Mouse (Mus musculus): Measurements from ENCODE around the gene Gm42417. TPM values are rescaled to one million over a fixed set of nuclear protein-coding genes. Genes with fewer than 3 reads are reported as not detected.

Gm42417 gene
- polyA plus RNA-seq, 1 experiment = not detected

- 93% methylated on average over 6 of the region's 6 CpGs for WGBS
Observed at GRCm38 (mm10) chr1:36533546-36533945, 5.7 kb downstream of the Gm42417 start.

GRCm38 (mm10) chr1:36531461-36531860, 7.8 kb downstream of the Gm42417 start:
- DNase-seq (ENCODE audit: low read depth in 1 of 2, low spot score in 2 of 2) = no peak
- Histone ChIP-seq H3K36me3 (ENCODE audit: control insufficient read depth, insufficient read depth, low read length) (peaks cover 10% of the 10 kb centered on the region), H3K4me3 (ENCODE audit: extremely low read depth, insufficient read depth, insufficient read length) (no peak overlapping the region), H3K27ac (ENCODE audit: insufficient read depth, low read length) (no peak overlapping the region), H3K4me1 (ENCODE audit: control insufficient read depth, insufficient read depth, insufficient read length) (no peaks in the 10 kb centered on the region), H3K27me3 (ENCODE audit: control insufficient read depth, insufficient read depth, low read length) (no peaks in the 10 kb centered on the region)
- 94% methylated on average over 12 of the region's 12 CpGs for WGBS
- TF ChIP-seq CTCF (IDR thresholded peaks at IDR 0.05; ENCODE audit: extremely low read depth, insufficient read depth, insufficient read length, insufficient replicate concordance) = no peak
- TF ChIP-seq POLR2A (IDR thresholded peaks at IDR 0.05; ENCODE audit: low read depth, low read length) = no peak

More at GRCm38 (mm10) chr1:36533546-36533945, 5.7 kb downstream of the Gm42417 start:
- TF ChIP-seq POLR2A (IDR thresholded peaks at IDR 0.05; ENCODE audit: low read depth, low read length) (no peak), CTCF (IDR thresholded peaks at IDR 0.05; ENCODE audit: extremely low read depth, insufficient read depth, insufficient read length, insufficient replicate concordance) (no peak)
- no peak for DNase-seq (ENCODE audit: low read depth in 1 of 2, low spot score in 2 of 2)
- Histone ChIP-seq H3K36me3 (ENCODE audit: control insufficient read depth, insufficient read depth, low read length) (peaks cover 9% of the 10 kb centered on the region), H3K4me3 (ENCODE audit: extremely low read depth, insufficient read depth, insufficient read length) (no peak overlapping the region), H3K27me3 (ENCODE audit: control insufficient read depth, insufficient read depth, low read length) (no peaks in the 10 kb centered on the region), H3K4me1 (ENCODE audit: control insufficient read depth, insufficient read depth, insufficient read length) (no peaks in the 10 kb centered on the region), H3K27ac (ENCODE audit: insufficient read depth, low read length) (no peak overlapping the region)

GRCm38 (mm10) chr1:36530962-36531361, 8.3 kb downstream of the Gm42417 start:
- H3K4me3 ChIP-seq (ENCODE audit: extremely low read depth, insufficient read depth, insufficient read length) = no peak overlapping the region
- no peak overlapping the region for H3K27ac ChIP-seq (ENCODE audit: insufficient read depth, low read length)
- H3K27me3 ChIP-seq (ENCODE audit: control insufficient read depth, insufficient read depth, low read length) = no peaks in the 10 kb centered on the region
- TF ChIP-seq CTCF (IDR thresholded peaks at IDR 0.05; ENCODE audit: extremely low read depth, insufficient read depth, insufficient read length, insufficient replicate concordance) = no peak
- TF ChIP-seq POLR2A (IDR thresholded peaks at IDR 0.05; ENCODE audit: low read depth, low read length) = no peak
- DNase-seq (ENCODE audit: low read depth in 1 of 2, low spot score in 2 of 2) = no peak
- 91% methylated on average over 7 of the region's 7 CpGs for WGBS
- peaks cover 10% of the 10 kb centered on the region for H3K36me3 ChIP-seq (ENCODE audit: control insufficient read depth, insufficient read depth, low read length)
- no peaks in the 10 kb centered on the region for H3K4me1 ChIP-seq (ENCODE audit: control insufficient read depth, insufficient read depth, insufficient read length)

- 93% methylated on average over 8 of the region's 8 CpGs for WGBS
- Histone ChIP-seq H3K4me3 (ENCODE audit: extremely low read depth, insufficient read depth, insufficient read length) (no peak overlapping the region), H3K36me3 (ENCODE audit: control insufficient read depth, insufficient read depth, low read length) (peaks cover 10% of the 10 kb centered on the region), H3K4me1 (ENCODE audit: control insufficient read depth, insufficient read depth, insufficient read length) (no peaks in the 10 kb centered on the region), H3K27me3 (ENCODE audit: control insufficient read depth, insufficient read depth, low read length) (no peaks in the 10 kb centered on the region), H3K27ac (ENCODE audit: insufficient read depth, low read length) (no peak overlapping the region)
- DNase-seq (ENCODE audit: low read depth in 1 of 2, low spot score in 2 of 2) = no peak
- TF ChIP-seq POLR2A (IDR thresholded peaks at IDR 0.05; ENCODE audit: low read depth, low read length) = no peak
- TF ChIP-seq CTCF (IDR thresholded peaks at IDR 0.05; ENCODE audit: extremely low read depth, insufficient read depth, insufficient read length, insufficient replicate concordance) = no peak
Observed at GRCm38 (mm10) chr1:36530485-36530884, 8.7 kb downstream of the Gm42417 start.

- TF ChIP-seq POLR2A (IDR thresholded peaks at IDR 0.05; ENCODE audit: low read depth, low read length) (no peak), CTCF (IDR thresholded peaks at IDR 0.05; ENCODE audit: extremely low read depth, insufficient read depth, insufficient read length, insufficient replicate concordance) (no peak)
- no peak overlapping the region for H3K4me3 ChIP-seq (ENCODE audit: extremely low read depth, insufficient read depth, insufficient read length)
- no peaks in the 10 kb centered on the region for H3K27me3 ChIP-seq (ENCODE audit: control insufficient read depth, insufficient read depth, low read length)
- peaks cover 15% of the 10 kb centered on the region for H3K36me3 ChIP-seq (ENCODE audit: control insufficient read depth, insufficient read depth, low read length)
- no peak overlapping the region for H3K27ac ChIP-seq (ENCODE audit: insufficient read depth, low read length)
- DNase-seq (ENCODE audit: low read depth in 1 of 2, low spot score in 2 of 2) = no peak
- H3K4me1 ChIP-seq (ENCODE audit: control insufficient read depth, insufficient read depth, insufficient read length) = no peaks in the 10 kb centered on the region
- WGBS = 94% methylated on average over 4 of the region's 4 CpGs
Observed at GRCm38 (mm10) chr1:36529875-36530274, 9.4 kb downstream of the Gm42417 start.

GRCm38 (mm10) chr1:36529274-36529673, 10.0 kb downstream of the Gm42417 start:
- Histone ChIP-seq H3K4me3 (ENCODE audit: extremely low read depth, insufficient read depth, insufficient read length) (no peak overlapping the region), H3K36me3 (ENCODE audit: control insufficient read depth, insufficient read depth, low read length) (peaks cover 16% of the 10 kb centered on the region), H3K27me3 (ENCODE audit: control insufficient read depth, insufficient read depth, low read length) (no peaks in the 10 kb centered on the region), H3K27ac (ENCODE audit: insufficient read depth, low read length) (no peak overlapping the region), H3K4me1 (ENCODE audit: control insufficient read depth, insufficient read depth, insufficient read length) (no peaks in the 10 kb centered on the region)
- DNase-seq (ENCODE audit: low read depth in 1 of 2, low spot score in 2 of 2) = no peak
- TF ChIP-seq POLR2A (IDR thresholded peaks at IDR 0.05; ENCODE audit: low read depth, low read length) (no peak), CTCF (IDR thresholded peaks at IDR 0.05; ENCODE audit: extremely low read depth, insufficient read depth, insufficient read length, insufficient replicate concordance) (no peak)
- WGBS = 88% methylated on average over 4 of the region's 4 CpGs

GRCm38 (mm10) chr1:36528351-36528750, 10.9 kb downstream of the Gm42417 start:
- 69% methylated on average over 1 of the region's 1 CpGs for WGBS
- no peaks in the 10 kb centered on the region for H3K4me1 ChIP-seq (ENCODE audit: control insufficient read depth, insufficient read depth, insufficient read length)
- TF ChIP-seq POLR2A (IDR thresholded peaks at IDR 0.05; ENCODE audit: low read depth, low read length) (no peak), CTCF (IDR thresholded peaks at IDR 0.05; ENCODE audit: extremely low read depth, insufficient read depth, insufficient read length, insufficient replicate concordance) (no peak)
- H3K27ac ChIP-seq (ENCODE audit: insufficient read depth, low read length) = no peak overlapping the region
- H3K27me3 ChIP-seq (ENCODE audit: control insufficient read depth, insufficient read depth, low read length) = no peaks in the 10 kb centered on the region
- peaks cover 19% of the 10 kb centered on the region for H3K36me3 ChIP-seq (ENCODE audit: control insufficient read depth, insufficient read depth, low read length)
- H3K4me3 ChIP-seq (ENCODE audit: extremely low read depth, insufficient read depth, insufficient read length) = no peak overlapping the region
- DNase-seq (ENCODE audit: low read depth in 1 of 2, low spot score in 2 of 2) = no peak

Data from spleen, adult 2 months (tissue).